Mouse (Mus musculus) cerebellum, adult 2 months (tissue): ENCODE measurements around the gene Rock2.

ENCODE experiments used
- CTCF ChIP-seq: fragments of 200-500 bp; IDR thresholded peaks from 2 replicates; pipeline ENCODE4 v1.5.1; 2011; ENCODE audit warnings: low read depth, mild to moderate bottlenecking, control low read depth, low read length, moderate library complexity, borderline replicate concordance; ENCODE audit not compliant: insufficient read depth
- POLR2A ChIP-seq: fragments of 200-500 bp; IDR thresholded peaks from 2 replicates; pipeline ENCODE4 v1.6.1; 2011; ENCODE audit warnings: low read length, control low read depth, borderline replicate concordance; ENCODE audit not compliant: insufficient read depth

GRCm38 (mm10) chr12:16903949-16904635, 9.4 kb downstream of the Rock2 start:
- TF ChIP-seq POLR2A (no peak), CTCF (no peak)
